Mouse (Mus musculus): ENCODE measurements at regions not wholly inside any gene's neighbourhood (a gene's known extent, or its start where the extent isn't known, plus 50 kb on each side); places are given as distances from the start of the nearest gene placed in this dataset.
A peak's percentile ranks its signal among the peaks of the same experiment; 100 is the strongest.

- DNase-seq (ENCODE audit: low read depth, low spot score) = no peak
Observed at GRCm38 (mm10) chr1:76880111-76880782, 634.6 kb downstream of the Epha4 start.

GRCm38 (mm10) chr1:76880783-76881145, 634.1 kb downstream of the Epha4 start:
- DNase-seq (ENCODE audit: low read depth, low spot score) = no peak

GRCm38 (mm10) chr1:76896152-76896864, 618.6 kb downstream of the Epha4 start:
- no peak for DNase-seq (ENCODE audit: low read depth, low spot score)

GRCm38 (mm10) chr1:76897431-76897830, 617.5 kb downstream of the Epha4 start:
- DNase-seq (ENCODE audit: low read depth, low spot score) = no peak

- DNase-seq (ENCODE audit: low read depth, low spot score) = no peak
Observed at GRCm38 (mm10) chr1:76911472-76911871, 603.4 kb downstream of the Epha4 start.

- no peak for DNase-seq (ENCODE audit: low read depth, low spot score)
Observed at GRCm38 (mm10) chr1:76919541-76919940, 595.3 kb downstream of the Epha4 start.

GRCm38 (mm10) chr1:76920634-76921033, 594.3 kb downstream of the Epha4 start:
- DNase-seq (ENCODE audit: low read depth, low spot score) = no peak

GRCm38 (mm10) chr1:76927041-76927440, 587.8 kb downstream of the Epha4 start:
- no peak for DNase-seq (ENCODE audit: low read depth, low spot score)

- no peak for DNase-seq (ENCODE audit: low read depth, low spot score)
Observed at GRCm38 (mm10) chr1:76928035-76928434, 586.9 kb downstream of the Epha4 start.

GRCm38 (mm10) chr1:76933460-76933859, 581.4 kb downstream of the Epha4 start:
- no peak for DNase-seq (ENCODE audit: low read depth, low spot score)

GRCm38 (mm10) chr1:76942730-76943129, 572.2 kb downstream of the Epha4 start:
- DNase-seq (ENCODE audit: low read depth, low spot score) = peak; percentile 30

GRCm38 (mm10) chr1:76944046-76944445, 570.8 kb downstream of the Epha4 start:
- DNase-seq (ENCODE audit: low read depth, low spot score) = no peak

- no peak for DNase-seq (ENCODE audit: low read depth, low spot score)
Observed at GRCm38 (mm10) chr1:76955031-76955430, 559.9 kb downstream of the Epha4 start.

GRCm38 (mm10) chr1:76957411-76957810, 557.5 kb downstream of the Epha4 start:
- DNase-seq (ENCODE audit: low read depth, low spot score) = no peak

GRCm38 (mm10) chr1:76958706-76959105, 556.2 kb downstream of the Epha4 start:
- no peak for DNase-seq (ENCODE audit: low read depth, low spot score)

- no peak for DNase-seq (ENCODE audit: low read depth, low spot score)
Observed at GRCm38 (mm10) chr1:76972454-76972853, 542.4 kb downstream of the Epha4 start.

GRCm38 (mm10) chr1:76975077-76975945, 539.6 kb downstream of the Epha4 start:
- no peak for DNase-seq (ENCODE audit: low read depth, low spot score)

GRCm38 (mm10) chr1:76980498-76981152, 534.3 kb downstream of the Epha4 start:
- no peak for DNase-seq (ENCODE audit: low read depth, low spot score)

GRCm38 (mm10) chr1:76993776-76994175, 521.1 kb downstream of the Epha4 start:
- DNase-seq (ENCODE audit: low read depth, low spot score) = no peak

- no peak for DNase-seq (ENCODE audit: low read depth, low spot score)
Observed at GRCm38 (mm10) chr1:77008001-77008400, 506.9 kb downstream of the Epha4 start.

- DNase-seq (ENCODE audit: low read depth, low spot score) = no peak
Observed at GRCm38 (mm10) chr1:77010608-77011214, 504.2 kb downstream of the Epha4 start.
